Mouse (Mus musculus): ENCODE data around the gene Gal3st4. TPM values are rescaled to one million over a fixed set of nuclear protein-coding genes. Genes with fewer than 3 reads are reported as not detected.
A peak's percentile ranks its signal among the peaks of the same experiment; 100 is the strongest.

Gal3st4 gene
- under 1 TPM; 0.54 to 0.64 TPM for total RNA-seq (2021)
- long read RNA-seq, experiment 1 = 0 reads
- long read RNA-seq, experiment 2, partial matches to known transcripts = 0 of 1 reads
- long read RNA-seq, experiment 2, other reads (novel, unspliced or antisense) = 1 of 1 reads

DNA sequence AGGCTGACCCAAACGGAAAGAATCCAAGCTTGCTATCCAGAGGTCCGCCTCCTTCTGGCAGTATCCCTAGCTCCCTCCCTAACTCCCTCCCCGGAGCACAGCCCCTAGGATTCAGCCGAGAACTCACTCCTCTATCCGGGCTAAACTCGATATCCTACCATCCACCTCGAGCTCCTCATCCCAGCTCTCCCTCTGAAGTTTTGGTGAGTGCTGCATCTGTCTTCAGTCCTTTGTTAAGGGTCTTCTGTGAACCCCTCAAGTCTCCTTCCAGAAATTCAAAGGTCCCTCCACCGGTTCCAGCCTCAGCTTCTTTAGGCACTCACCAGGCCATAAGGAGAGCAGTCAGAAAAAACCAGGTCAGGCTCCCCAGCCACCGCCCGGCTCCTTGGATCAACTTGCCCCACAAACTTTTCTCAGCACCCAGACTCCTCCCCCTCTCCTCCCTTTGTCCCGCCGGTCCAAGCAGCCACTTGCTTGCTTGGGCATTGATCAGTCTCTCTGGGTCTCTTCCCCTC lies at the start of gene Gal3st4:
TSS of gene Gal3st4 (minus strand) at position 432 of the 515 bp plus-strand sequence.
- DNase-seq (ENCODE audit: low spot score in 2 of 2) = no peak

DNA sequence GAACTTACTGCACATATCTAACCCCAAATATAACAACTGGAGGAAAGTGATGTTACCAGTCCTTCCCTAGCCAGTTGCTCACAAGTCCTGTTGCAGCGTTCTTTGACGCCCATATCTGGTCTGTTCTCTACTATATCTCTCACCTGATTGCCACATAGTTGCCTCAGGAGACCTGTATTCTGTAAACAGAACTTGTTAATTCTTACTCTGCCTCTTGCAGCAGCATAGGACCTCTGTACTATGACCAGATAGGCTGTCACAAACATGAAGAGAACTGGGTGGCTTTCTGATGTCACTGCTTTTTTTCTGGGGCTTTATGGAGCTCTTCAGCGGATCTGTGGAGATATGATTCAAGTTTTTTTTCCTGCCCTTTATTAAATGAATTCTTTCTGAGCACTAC lies 40.2 kb upstream of the Gal3st4 start:
- DNase-seq (ENCODE audit: low spot score in 2 of 2) = no peak

DNA sequence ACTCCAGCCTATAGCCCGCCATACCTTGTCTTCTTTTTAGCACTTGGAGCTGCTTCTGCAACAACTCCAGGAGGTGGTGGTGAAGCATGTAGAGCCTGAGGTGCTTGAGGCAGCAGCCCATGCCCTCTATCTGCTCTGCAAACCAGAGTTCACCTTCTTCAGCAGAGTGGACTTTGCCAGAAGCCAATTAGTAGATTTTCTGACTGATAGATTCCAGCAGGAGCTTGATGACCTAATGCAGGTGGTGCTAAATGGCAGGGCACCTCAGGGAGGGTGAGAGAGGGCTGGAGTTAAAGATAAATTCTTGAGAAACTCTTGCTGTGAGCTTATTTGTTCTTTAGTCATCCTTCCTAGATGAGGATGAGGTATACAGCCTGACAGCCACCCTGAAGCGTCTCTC lies 27.0 kb upstream of the Gal3st4 start:
- DNase-seq (ENCODE audit: low spot score in 2 of 2) = no peak

DNA sequence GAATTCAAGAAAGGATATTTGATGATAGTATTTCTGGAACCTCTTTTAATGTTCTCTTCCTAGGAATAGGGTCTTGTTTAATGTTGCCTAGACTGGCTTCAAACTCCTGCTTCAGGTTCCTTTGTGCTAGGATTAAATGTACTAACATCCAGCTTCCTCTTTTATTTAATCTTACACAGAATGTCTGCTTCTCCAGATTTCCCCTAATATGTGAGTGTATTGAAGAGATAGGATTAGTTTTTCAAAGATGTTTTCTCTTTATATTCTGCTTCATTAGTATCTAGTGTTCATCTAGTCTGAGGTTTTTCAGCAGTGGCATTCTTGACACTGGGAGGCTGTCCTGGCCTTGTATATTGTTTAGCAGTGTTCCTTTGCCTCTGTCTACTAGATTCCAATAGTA lies 21.5 kb upstream of the Gal3st4 start:
- DNase-seq (ENCODE audit: low spot score in 2 of 2) = no peak

DNA sequence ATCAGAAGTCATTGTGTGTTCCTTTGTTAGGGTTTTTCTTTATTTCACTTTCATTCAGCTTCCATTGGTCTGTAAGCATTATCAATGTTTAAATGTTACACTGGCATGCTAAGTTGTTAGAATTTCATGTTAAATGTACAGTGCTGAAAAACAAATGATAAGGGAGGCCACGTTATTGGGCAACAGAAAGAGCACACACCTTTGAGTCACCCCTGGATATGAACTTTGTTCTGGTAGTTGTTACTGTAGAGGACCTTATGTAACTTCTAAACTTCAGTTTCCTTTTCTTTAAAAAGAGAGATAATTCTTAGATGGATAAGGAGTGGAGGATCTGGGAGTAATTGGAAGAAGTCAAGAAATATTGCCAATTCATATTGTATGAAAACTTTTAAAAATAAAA lies 19.0 kb upstream of the Gal3st4 start:
- DNase-seq (ENCODE audit: low spot score in 2 of 2) = no peak

DNA sequence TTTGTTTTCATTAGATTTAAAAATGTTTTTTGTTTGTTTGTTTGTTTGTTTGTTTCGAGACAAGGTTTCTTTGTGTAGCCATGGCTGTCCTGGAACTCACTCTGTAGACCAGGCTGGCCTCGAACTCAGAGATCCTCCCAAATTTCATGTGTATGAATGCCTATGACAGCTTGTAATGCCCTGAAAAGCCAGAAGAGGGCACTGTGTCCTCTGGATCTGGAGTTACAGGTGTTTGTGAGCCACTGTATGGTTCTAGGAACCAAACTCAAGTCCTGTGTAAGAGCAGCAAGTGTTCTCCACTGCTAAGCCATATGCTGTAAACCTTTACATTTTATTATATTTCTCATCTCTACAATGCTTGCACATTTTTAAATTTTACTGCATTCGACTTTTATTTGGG lies 15.2 kb upstream of the Gal3st4 start:
- no peak for DNase-seq (ENCODE audit: low spot score in 2 of 2)

DNA sequence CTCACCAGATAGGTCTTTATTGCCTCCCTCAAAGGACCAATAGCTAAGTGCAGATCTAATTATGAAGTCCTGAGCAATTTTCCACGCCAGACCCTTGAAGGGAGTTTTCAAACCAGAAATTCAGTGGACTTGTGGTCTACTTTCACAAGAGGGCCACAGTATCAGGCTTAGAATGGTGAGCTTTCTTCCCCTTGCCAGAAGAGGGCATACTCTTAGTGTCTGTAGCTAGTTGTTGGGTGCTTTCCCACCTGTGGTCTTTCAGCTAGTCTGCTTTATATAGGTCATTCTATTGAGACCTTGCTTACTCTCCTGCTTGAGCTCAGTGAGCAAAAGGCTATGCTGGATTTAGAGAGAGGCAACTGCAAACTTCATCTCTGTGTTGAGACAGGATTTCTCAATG lies 10.9 kb upstream of the Gal3st4 start:
- DNase-seq (ENCODE audit: low spot score in 2 of 2) = no peak

DNA sequence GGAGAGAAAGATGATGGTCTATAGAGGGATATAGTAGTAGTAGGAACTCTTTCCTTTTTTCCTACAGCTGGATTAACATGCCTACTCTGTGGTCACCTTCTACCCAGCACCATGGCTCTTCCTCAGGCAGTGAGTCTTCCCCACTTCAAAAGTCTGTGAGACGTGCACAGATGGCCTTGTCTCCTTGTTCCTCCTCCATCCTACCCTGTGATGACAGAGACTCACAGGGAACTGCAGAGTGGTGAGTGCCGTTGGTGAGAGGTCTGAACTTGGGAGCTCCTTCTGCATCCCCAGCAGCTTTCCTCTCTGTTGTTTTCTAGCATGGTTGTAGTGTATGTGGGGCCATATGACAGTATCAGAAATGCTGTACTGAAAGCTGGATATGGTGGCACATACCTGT lies 9.2 kb upstream of the Gal3st4 start:
- DNase-seq (ENCODE audit: low spot score in 2 of 2) = no peak

DNA sequence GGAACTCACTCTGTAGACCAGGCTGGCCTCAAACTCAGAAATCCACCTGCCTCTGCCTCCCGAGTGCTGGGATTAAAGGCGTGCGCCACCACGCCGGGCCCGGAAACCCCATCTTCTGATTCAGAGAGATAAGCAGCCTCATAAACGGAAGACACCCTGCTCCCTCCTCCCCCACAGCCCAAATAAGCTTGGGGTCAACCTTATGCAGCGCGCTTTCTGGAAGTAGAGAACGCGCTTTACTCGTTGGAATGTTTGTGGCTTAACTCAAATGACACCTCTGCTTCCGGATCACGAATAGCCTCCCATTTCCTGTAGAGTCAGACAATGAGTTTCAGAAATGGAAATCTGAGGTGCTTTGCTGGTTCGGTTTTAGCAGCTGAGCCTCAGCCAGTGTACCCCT lies 8.2 kb upstream of the Gal3st4 start:
- DNase-seq (ENCODE audit: low spot score in 2 of 2) = no peak

DNA sequence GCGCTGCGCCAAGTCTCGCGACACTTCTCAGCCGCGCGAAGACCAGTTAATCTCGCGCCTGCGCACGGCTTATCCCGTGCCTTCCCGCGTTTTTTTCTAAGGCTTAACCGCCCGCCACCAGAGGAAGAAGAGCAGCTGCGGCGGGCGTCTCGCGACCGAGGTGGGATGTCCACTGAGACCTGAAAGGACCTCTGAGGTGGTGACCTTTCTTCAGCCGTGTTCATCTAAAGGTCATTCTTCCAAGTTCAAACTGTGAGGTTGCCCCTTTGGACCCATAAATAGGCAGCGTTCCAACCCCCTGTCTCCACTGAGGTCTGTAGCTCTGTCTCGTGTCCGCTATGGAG lies 7.8 kb upstream of the Gal3st4 start:
- no peak for DNase-seq (ENCODE audit: low spot score in 2 of 2)

DNA sequence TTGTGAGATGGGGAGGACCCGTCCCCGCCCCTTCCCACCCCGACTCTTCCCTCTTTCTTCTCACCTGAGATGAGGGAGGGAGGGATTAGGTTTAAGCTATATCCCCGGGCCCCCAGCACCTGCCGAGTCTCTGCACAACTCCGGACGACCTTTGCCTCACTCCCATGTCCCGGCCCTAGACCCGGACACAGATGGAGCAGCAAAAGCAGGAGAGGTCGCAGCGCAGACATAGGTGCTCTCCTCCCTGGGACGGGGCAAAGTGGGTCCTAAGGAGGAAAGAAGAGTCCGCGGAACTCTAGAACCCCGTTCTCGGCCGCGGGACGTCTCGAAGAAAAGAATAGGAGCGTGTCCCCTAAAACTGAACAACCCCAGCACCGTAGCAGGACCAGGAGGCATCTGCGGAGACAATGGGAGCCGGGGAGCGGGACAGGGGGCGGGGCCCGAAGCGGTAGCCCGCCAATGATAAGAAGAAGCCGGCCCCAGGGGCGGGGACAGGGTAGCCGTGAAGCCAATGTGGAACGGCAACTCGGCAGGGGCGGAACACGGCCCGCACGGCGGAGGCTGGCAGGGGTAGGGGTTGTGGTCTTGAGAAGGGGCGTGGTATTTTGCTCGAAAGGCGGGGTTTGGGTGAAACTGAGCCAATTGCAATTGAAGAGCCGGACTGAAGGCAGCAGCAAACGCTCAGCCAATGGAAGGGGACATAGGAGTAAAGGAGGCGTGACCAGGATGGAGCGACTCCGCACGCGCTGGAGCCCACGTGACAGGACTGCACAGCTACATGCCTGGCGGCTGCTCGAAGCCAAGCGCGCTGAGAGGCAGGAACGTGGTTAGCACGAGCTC lies 7.2 kb upstream of the Gal3st4 start, which contains the start of the genes Gm43720, Gpc2 and Stag3:
TSS of gene Gm43720 (minus strand) at position 374 of the 840 bp plus-strand sequence.
TSS of gene Gpc2 (minus strand) at position 421 of the 840 bp plus-strand sequence.
TSS of gene Stag3 (plus strand) at position 656 of the 840 bp plus-strand sequence.
- DNase-seq (ENCODE audit: low spot score in 2 of 2) = peak; percentile 52 to 59

DNA sequence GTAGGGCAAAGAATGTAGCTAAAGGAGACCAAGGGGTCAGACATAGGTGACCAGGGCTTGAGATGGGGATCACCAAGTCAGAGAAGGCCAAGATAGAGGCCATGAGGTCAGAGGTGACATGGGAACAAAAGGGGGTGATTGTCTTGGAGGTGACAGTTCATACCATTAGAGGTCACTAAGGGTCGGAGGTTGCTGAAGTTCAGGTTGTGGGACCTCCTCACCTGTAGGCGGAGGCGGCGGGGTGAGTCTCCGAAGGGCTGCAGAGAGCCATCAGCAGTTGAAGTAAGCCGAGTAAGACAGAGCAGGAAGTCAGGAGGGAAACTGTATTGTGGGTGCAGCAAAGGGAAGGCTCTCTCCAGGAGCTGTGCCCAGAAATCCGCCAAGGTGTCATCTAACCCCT lies 5.4 kb upstream of the Gal3st4 start:
- no peak for DNase-seq (ENCODE audit: low spot score in 2 of 2)

DNA sequence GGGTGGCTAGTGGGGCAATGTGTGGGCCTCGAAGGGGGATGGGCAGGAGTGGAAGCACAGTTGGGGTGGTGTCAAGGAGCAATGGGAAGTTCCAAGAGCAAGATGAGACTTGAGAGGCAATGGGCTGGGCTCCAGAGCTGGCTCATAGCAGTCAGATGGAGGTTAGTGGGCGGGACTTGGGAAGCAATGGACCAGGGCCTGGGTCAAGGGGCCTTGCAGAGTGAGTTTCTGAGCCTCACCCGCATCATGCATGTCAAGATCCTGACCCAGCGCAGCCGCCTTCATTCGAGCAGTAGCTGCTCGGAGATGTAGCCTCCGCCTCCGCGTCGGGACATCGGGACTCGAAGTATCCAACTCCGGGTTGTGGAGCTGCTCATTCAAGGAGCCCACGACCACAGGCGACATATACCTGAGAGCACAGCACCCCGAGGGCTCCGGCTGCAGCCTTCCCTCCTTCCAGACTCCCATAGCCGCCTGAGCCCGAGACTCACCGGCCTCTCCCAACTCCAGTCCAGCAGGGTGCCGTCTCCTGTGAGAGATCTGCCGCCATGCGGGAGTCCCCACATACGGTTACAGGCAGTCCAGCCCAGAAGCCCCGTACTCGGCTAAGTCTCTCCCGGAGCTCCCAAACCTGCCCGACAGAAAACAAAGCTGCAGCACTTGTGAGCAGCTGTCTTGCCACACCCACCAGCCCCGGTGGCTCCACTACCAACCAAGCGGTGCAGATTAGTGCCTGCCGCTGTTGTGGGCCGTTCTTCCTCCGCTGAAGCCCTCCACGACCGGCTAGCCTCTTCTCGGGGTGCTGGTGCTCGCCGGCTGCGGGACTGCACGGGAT lies 2.8 kb upstream of the Gal3st4 start:
- DNase-seq (ENCODE audit: low spot score in 2 of 2) = no peak

DNA sequence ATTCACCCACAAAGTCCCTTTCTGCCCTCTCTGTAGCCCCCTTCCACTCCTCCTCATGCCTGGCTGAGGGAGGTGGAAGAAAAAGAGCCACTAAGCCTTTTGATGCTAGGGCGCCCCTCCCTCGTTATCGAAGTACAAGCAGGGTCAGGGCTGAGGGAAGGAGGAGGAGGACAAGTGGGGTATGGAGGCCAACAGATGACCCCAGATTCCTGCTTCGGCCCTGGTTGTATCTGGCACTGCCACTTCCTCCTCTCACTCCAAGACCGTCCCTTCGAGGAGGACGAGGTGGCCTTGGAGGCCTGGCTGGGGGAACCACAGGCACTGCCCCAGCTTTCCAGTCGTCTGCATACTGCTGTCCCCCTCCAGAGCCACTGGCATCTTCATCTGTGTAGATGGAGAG lies 1.5 kb upstream of the Gal3st4 start:
- DNase-seq (ENCODE audit: low spot score in 2 of 2) = no peak

DNA sequence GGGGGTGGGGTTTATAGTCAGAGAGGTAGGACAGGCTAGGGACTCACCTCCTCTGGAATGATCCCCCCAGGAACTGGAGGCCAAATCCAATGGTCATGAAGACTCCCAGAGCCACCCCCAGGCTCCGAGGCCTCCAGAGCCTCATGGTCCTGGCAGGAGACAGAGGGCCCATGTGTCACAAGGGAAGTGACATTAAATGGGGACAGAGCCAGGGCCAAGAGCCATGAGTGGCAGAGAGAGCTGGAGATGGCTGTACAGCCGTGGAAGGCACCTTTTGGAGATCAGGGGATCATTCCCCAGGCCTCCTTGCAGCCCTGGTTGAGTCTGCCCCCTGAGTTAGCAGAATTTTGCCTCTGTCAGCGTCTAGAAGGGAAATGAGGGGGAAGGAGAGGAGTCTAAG lies 1.4 kb downstream of the Gal3st4 start:
- DNase-seq (ENCODE audit: low spot score in 2 of 2) = no peak

DNA sequence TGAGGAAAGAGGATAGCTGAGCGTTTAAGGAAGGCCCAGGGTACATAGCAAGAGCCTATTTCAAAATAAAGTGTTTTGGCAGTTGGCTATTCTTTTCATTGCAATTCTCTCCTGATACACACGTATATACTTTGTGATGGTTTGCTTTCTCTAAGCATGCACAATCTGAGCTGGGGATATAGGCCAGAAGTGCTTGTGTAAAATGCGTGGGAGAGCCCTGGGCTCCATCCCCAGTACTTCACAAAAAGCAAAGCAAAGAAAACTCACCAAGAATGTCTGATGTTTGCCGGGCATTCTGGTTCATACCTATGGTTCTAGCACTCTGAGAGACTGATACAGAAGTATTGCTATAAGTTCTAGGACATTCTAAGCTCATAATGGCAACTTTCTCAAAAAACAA lies 3.7 kb downstream of the Gal3st4 start:
- DNase-seq (ENCODE audit: low spot score in 2 of 2) = no peak

DNA sequence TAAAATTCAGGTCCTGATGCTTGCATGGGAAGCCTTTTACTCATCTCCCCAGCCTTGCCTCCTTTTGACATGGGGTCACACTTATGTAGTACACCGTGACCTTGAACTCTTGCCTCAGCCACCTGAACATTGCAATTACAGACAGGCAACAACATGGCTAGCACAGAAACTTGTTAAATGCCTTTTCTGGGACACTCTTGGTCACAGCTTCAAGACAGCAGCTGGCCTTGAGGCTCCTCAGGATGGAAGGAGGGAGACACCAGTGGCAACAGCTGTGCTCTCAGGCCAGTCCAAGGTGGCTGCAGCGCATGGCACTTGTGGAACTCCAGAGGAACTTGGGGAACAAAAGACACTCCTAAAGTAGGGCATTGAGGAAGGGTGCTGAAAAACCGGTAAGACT lies 5.5 kb downstream of the Gal3st4 start:
- no peak for DNase-seq (ENCODE audit: low spot score in 2 of 2)

DNA sequence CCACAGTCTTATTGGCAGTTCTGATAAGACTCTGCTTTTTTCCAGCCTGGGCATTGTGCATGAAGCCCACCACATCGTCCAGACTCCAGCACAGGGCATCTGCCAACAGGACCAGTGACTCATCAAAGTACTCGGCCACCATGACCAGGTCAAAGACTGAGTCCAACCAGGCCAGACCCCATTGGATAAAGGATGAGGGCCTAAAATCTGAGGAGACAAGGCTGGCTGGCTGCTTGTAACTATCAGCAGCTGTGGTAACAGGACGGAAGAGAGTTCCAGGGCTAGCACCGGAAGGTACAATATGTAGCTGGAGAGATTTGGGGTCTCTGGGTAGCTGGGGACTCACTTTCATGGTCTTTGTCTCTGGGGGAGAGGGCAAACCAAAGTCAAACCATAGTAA lies 6.9 kb downstream of the Gal3st4 start:
- no peak for DNase-seq (ENCODE audit: low spot score in 2 of 2)

DNA sequence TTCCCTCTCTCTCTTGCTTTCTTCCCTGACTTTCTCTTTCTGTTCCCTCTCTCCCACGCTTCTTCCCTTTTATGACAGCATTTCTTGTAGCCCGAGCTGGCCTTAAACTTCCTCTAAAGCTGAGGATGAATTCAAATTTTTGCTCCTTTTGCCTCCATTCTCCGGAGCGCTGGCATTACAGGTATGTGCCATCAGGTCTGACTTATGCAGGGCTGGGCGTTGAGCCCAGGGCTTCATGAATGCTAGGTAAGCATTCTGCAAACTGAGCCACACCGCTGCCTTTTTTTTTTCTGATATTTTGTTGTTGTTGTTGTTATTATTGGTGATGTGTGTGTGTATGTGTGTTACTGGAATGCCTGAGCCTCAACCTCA lies 8.4 kb downstream of the Gal3st4 start:
- no peak for DNase-seq (ENCODE audit: low spot score in 2 of 2)

DNA sequence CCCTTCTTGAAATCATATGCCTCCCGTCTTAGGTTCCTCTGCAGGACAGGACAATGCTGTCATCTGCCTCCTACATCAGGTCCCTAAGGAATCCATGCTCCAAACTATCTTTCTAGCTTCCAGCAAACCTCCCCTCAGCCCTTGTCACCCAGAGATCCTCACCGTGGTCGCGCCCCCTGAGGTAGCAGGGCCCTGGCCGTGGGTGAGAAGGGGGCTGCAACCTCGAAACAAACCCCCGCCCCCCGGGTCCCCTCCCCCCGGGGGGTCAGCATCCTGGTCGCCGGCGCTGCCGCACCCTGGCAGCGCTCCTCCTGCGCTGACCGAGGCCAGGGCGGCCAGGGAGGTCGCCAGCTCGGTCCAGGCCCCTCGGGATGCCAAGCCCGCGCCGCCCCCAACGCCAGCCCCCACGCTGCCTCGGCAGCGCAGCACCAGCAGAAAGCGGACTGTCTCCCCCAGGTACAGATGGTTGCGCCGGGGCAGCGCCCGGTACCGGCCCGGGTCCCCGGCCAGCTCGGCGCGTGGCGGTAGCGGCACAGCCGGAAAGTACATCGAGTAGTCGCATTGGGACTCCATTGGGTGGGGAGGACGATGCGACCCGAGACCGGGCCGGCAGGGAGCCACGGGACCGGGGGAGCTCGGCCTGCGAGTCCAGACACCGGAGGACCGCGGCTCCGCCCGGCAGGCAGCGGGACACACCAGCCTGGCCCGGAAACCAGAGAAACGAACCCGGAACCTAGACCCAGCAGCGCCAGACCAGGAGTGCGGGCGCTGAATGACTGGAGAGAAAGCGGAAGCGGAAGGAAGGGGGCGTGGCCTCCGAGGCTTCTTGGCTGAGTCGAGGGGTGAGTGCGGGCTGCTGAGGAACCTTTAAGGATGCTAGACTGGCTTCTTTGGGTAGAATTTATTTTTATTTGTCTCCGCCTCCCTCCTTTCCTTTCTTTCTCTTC lies 9.1 kb downstream of the Gal3st4 start, which contains the start of gene BC037034:
TSS of gene BC037034 (minus strand) at position 774 of the 947 bp plus-strand sequence.
- DNase-seq (ENCODE audit: low spot score in 2 of 2) = peak; percentile 71 to 82
